Mouse (Mus musculus): ENCODE measurements around the gene Itpk1.

DNA sequence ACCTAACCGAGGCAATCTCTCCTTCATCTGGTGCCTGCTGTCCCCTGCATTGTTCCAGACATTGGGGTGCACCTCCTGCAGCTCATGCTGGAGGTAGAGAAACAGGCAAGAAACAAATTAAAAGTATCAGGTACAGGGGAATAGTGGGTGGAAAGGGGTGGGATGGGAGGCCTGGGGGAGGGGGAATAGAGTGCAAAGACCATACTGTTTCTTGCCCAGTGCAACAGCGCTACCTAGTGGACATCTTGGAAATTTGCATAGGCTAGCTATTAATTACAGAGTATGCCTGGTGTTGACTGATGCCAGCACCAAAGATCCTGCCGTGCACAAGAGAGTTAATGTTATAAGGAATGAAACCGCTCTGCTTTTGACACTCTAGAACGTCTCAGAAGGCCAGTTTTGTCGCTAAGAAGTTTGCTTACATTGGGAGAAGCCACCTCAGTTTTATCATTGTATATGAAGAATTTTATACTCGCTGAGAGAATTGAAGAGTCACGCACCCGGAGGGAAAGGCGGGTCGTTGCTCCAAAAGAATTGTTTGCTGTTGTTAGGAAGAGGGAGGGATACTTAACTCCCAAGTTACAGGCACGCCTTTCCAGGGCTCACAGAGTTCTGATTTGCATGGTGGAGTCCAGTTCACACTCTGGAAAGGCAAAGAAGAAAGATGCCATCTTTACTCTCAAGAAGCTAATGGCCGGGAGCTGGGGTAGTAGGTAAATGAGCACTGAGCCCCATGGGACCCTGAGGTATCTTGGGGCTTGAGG is 15.0 kb upstream of the Itpk1 start:
- TF ChIP-seq CTCF (IDR thresholded peaks at IDR 0.05) (peak; percentile 86), EP300 (IDR thresholded peaks at IDR 0.05) (no peak)
